Mouse (Mus musculus): ENCODE data around the gene Nfx1. TPM values are rescaled to one million over a fixed set of nuclear protein-coding genes. Genes with fewer than 3 reads are reported as not detected.

Gene Nfx1
- polyA plus RNA-seq, 1 experiment from 2014 or later: 99.6 TPM

GRCm38 (mm10) chr4:40938793-40939192 is 31.9 kb upstream of the Nfx1 start:
- WGBS: 93% methylated on average over 5 of the region's 5 CpGs
- Histone ChIP-seq H3K9me3 (ENCODE audit: control insufficient read depth, low read length) (no peaks in the 10 kb centered on the region), H3K4me3 (ENCODE audit: low read depth, low read length) (no peak overlapping the region), H3K9ac (ENCODE audit: low read length) (no peak overlapping the region), H3K27ac (replicated peaks; ENCODE audit: low read depth, low read length) (no peak overlapping the region), H3K4me2 (ENCODE audit: low read depth, severe bottlenecking) (no peak overlapping the region), H3K36me3 (ENCODE audit: control insufficient read depth, insufficient read depth, low read length) (peaks cover 49% of the 10 kb centered on the region), H3K27me3 (ENCODE audit: control insufficient read depth, insufficient read depth, low read length) (no peaks in the 10 kb centered on the region), H3K4me1 (ENCODE audit: control insufficient read depth, insufficient read depth, low read length) (no peaks in the 10 kb centered on the region)
- DNase-seq (ENCODE audit: low spot score) (no peak), ATAC-seq (ENCODE audit: insufficient number of reproducible peaks, low FRiP score, low TSS enrichment, low read depth) (no peak)

- no peaks in the 10 kb centered on the region for H3K9me3 ChIP-seq (ENCODE audit: control insufficient read depth, low read length)
- H3K4me2 ChIP-seq (ENCODE audit: low read depth, severe bottlenecking): no peak overlapping the region
- 95% methylated on average over 5 of the region's 5 CpGs for WGBS
- no peak overlapping the region for H3K27ac ChIP-seq (replicated peaks; ENCODE audit: low read depth, low read length)
- H3K27me3 ChIP-seq (ENCODE audit: control insufficient read depth, insufficient read depth, low read length): no peaks in the 10 kb centered on the region
- H3K4me1 ChIP-seq (ENCODE audit: control insufficient read depth, insufficient read depth, low read length): peaks cover 7% of the 10 kb centered on the region; the same call in 1 of the 2 replicates
- DNase-seq (ENCODE audit: low spot score) (no peak), ATAC-seq (ENCODE audit: insufficient number of reproducible peaks, low FRiP score, low TSS enrichment, low read depth) (no peak)
- H3K4me3 ChIP-seq (ENCODE audit: low read depth, low read length): no peak overlapping the region
- no peak overlapping the region for H3K9ac ChIP-seq (ENCODE audit: low read length)
- H3K36me3 ChIP-seq (ENCODE audit: control insufficient read depth, insufficient read depth, low read length): peaks cover 33% of the 10 kb centered on the region
Measured at GRCm38 (mm10) chr4:40943651-40944050, 27.1 kb upstream of the Nfx1 start.

- H3K4me1 ChIP-seq (ENCODE audit: control insufficient read depth, insufficient read depth, low read length): peaks cover 7% of the 10 kb centered on the region; the same call in 1 of the 2 replicates
- no peak overlapping the region for H3K27ac ChIP-seq (replicated peaks; ENCODE audit: low read depth, low read length)
- H3K27me3 ChIP-seq (ENCODE audit: control insufficient read depth, insufficient read depth, low read length): no peaks in the 10 kb centered on the region
- no peak overlapping the region; the same call in 1 of the 2 replicates for H3K9ac ChIP-seq (ENCODE audit: low read length)
- peaks cover 9% of the 10 kb centered on the region; the same call in 1 of the 2 replicates for H3K36me3 ChIP-seq (ENCODE audit: control insufficient read depth, insufficient read depth, low read length)
- peak overlapping the region; percentile 55 for H3K4me2 ChIP-seq (ENCODE audit: low read depth, severe bottlenecking)
- ATAC-seq (ENCODE audit: insufficient number of reproducible peaks, low FRiP score, low TSS enrichment, low read depth) (no peak), DNase-seq (ENCODE audit: low spot score) (no peak)
- no peaks in the 10 kb centered on the region for H3K9me3 ChIP-seq (ENCODE audit: control insufficient read depth, low read length)
- 88% methylated on average over 7 of the region's 7 CpGs for WGBS
- peak overlapping the region; percentile 81 for H3K4me3 ChIP-seq (ENCODE audit: low read depth, low read length)
Measured at GRCm38 (mm10) chr4:40946516-40947121, 24.1 kb upstream of the Nfx1 start.

DNA sequence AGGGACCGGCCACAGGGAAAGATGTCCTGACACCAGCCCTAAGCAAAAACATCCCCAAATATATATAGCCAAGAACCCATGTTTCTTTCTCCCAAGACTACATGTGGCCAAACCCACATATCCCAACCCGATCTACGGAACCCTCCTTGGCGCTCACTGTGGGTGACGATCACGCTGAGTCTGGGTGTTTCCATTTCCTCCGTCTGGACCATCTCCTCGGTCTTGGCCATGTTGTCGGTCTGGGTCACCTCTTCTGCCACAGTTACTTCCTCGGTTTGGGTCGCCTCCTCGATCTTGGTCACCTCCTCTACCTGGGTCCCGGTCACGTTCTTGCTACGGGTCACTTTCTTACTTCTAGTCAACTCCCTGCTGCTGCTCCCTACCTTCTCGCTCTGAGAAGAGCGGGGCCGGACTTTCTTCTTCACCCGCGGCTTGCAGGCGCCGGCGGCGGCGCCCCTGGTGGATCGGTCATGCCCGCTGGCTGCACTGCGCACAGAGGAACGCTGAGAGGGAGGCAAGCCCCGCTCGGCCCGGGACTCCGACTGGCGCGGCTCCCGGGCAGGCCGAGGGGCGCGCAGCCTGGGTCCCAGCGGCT is 23.0 kb upstream of the Nfx1 start:
- Histone ChIP-seq H3K9ac (ENCODE audit: low read length) (peak overlapping the region; percentile 89), H3K9me3 (ENCODE audit: control insufficient read depth, low read length) (no peaks in the 10 kb centered on the region), H3K4me2 (ENCODE audit: low read depth, severe bottlenecking) (peak overlapping the region; percentile 55), H3K36me3 (ENCODE audit: control insufficient read depth, insufficient read depth, low read length) (peaks cover 3% of the 10 kb centered on the region; the same call in 1 of the 2 replicates), H3K4me1 (ENCODE audit: control insufficient read depth, insufficient read depth, low read length) (peaks cover 7% of the 10 kb centered on the region; the same call in 1 of the 2 replicates), H3K27me3 (ENCODE audit: control insufficient read depth, insufficient read depth, low read length) (no peaks in the 10 kb centered on the region), H3K27ac (replicated peaks; ENCODE audit: low read depth, low read length) (peak overlapping the region; percentile 32; the same call in 1 of the 2 replicates), H3K4me3 (ENCODE audit: low read depth, low read length) (peak overlapping the region; percentile 81)
- under 1% methylated on average over 40 of the region's 40 CpGs for WGBS
- DNase-seq (ENCODE audit: low spot score) (no peak), ATAC-seq (ENCODE audit: insufficient number of reproducible peaks, low FRiP score, low TSS enrichment, low read depth) (peak; percentile 73)

- ATAC-seq (ENCODE audit: insufficient number of reproducible peaks, low FRiP score, low TSS enrichment, low read depth) (peak; percentile 98), DNase-seq (ENCODE audit: low spot score) (peak; percentile 99)
- under 1% methylated on average over 42 of the region's 50 CpGs for WGBS
- H3K4me3 ChIP-seq (ENCODE audit: low read depth, low read length): peak within 1 kb of the TSS; percentile 81
- H3K9ac ChIP-seq (ENCODE audit: low read length): peak within 1 kb of the TSS; percentile 89
- H3K27ac ChIP-seq (replicated peaks; ENCODE audit: low read depth, low read length): peak within 1 kb of the TSS; percentile 32; the same call in 1 of the 2 replicates
- peaks cover 7% of the 10 kb centered on the region; the same call in 1 of the 2 replicates for H3K4me1 ChIP-seq (ENCODE audit: control insufficient read depth, insufficient read depth, low read length)
- no peaks in the 10 kb centered on the region; the same call in 1 of the 2 replicates for H3K36me3 ChIP-seq (ENCODE audit: control insufficient read depth, insufficient read depth, low read length)
- H3K9me3 ChIP-seq (ENCODE audit: control insufficient read depth, low read length): no peaks in the 10 kb centered on the region
- H3K27me3 ChIP-seq (ENCODE audit: control insufficient read depth, insufficient read depth, low read length): no peaks in the 10 kb centered on the region
- peak within 1 kb of the TSS; percentile 67 for H3K4me2 ChIP-seq (ENCODE audit: low read depth, severe bottlenecking)
Measured at GRCm38 (mm10) chr4:40948160-40948708, 22.5 kb upstream of the Nfx1 start, which contains the start of the genes Bag1 and Chmp5. Gene Bag1 (minus strand): TSS chr4:40948294. Gene Chmp5 (plus strand): TSS chr4:40948407.

DNA sequence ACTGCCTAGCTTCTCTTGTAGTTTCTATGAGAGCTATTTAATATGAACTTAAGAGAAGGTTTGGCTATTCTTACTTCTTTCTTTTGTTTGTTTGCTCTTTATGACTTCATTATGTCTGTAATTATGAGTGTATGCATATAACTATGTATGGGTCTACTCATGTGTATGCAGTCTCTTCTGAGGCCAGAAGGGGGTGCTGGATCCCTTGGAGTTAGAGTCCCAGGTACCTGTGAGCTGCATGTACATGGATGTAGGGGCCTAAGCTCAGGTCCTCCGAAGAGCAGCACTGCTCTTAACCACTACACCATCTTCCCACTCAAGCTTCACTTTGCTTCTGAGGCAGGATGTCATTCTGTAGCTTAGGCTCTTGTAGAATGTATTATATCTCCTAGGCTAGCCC is 17.2 kb upstream of the Nfx1 start:
- no peak overlapping the region for H3K4me3 ChIP-seq (ENCODE audit: low read depth, low read length)
- H3K36me3 ChIP-seq (ENCODE audit: control insufficient read depth, insufficient read depth, low read length): peaks cover 17% of the 10 kb centered on the region; the same call in 1 of the 2 replicates
- H3K9ac ChIP-seq (ENCODE audit: low read length): no peak overlapping the region
- H3K9me3 ChIP-seq (ENCODE audit: control insufficient read depth, low read length): no peaks in the 10 kb centered on the region
- no peak overlapping the region for H3K4me2 ChIP-seq (ENCODE audit: low read depth, severe bottlenecking)
- no peak for ATAC-seq (ENCODE audit: insufficient number of reproducible peaks, low FRiP score, low TSS enrichment, low read depth)
- H3K27ac ChIP-seq (replicated peaks; ENCODE audit: low read depth, low read length): no peak overlapping the region
- 96% methylated on average over 1 of the region's 1 CpGs for WGBS
- DNase-seq (ENCODE audit: low spot score): no peak
- no peaks in the 10 kb centered on the region for H3K27me3 ChIP-seq (ENCODE audit: control insufficient read depth, insufficient read depth, low read length)
- H3K4me1 ChIP-seq (ENCODE audit: control insufficient read depth, insufficient read depth, low read length): no peaks in the 10 kb centered on the region

- Histone ChIP-seq H3K9me3 (ENCODE audit: control insufficient read depth, low read length) (no peaks in the 10 kb centered on the region; the same call in 1 of the 2 replicates), H3K4me2 (ENCODE audit: low read depth, severe bottlenecking) (no peak overlapping the region), H3K27ac (replicated peaks; ENCODE audit: low read depth, low read length) (no peak overlapping the region), H3K36me3 (ENCODE audit: control insufficient read depth, insufficient read depth, low read length) (peaks cover 30% of the 10 kb centered on the region; the same call in 1 of the 2 replicates), H3K27me3 (ENCODE audit: control insufficient read depth, insufficient read depth, low read length) (no peaks in the 10 kb centered on the region), H3K9ac (ENCODE audit: low read length) (no peak overlapping the region), H3K4me3 (ENCODE audit: low read depth, low read length) (no peak overlapping the region), H3K4me1 (ENCODE audit: control insufficient read depth, insufficient read depth, low read length) (no peaks in the 10 kb centered on the region)
- DNase-seq (ENCODE audit: low spot score) (no peak), ATAC-seq (ENCODE audit: insufficient number of reproducible peaks, low FRiP score, low TSS enrichment, low read depth) (no peak)
- 93% methylated on average over 6 of the region's 6 CpGs for WGBS
Measured at GRCm38 (mm10) chr4:40955942-40956341, 14.8 kb upstream of the Nfx1 start.

DNA sequence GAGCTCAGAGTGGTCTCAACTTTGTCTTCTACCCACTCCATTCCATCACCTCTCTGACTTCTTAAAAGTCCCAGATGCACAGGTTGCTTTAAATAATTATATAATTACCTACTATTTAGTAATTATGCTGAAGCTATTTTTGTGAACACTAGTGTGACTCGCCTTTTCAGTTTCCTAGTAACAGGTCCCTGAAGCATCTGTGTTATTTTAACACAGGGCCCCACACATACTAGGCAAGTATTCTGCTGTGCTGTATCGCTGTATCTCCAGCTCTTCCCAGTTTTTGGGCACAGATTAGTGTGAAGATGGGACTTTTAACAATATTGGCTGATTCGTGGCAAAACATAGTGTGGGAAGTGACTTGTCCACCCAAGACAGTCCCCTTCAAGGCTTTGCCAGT is 7.2 kb upstream of the Nfx1 start:
- 91% methylated on average over 3 of the region's 3 CpGs for WGBS
- Histone ChIP-seq H3K4me3 (ENCODE audit: low read depth, low read length) (no peak overlapping the region), H3K4me2 (ENCODE audit: low read depth, severe bottlenecking) (no peak overlapping the region), H3K9ac (ENCODE audit: low read length) (no peak overlapping the region), H3K4me1 (ENCODE audit: control insufficient read depth, insufficient read depth, low read length) (no peaks in the 10 kb centered on the region), H3K36me3 (ENCODE audit: control insufficient read depth, insufficient read depth, low read length) (peaks cover 20% of the 10 kb centered on the region; the same call in 1 of the 2 replicates), H3K9me3 (ENCODE audit: control insufficient read depth, low read length) (no peaks in the 10 kb centered on the region; the same call in 1 of the 2 replicates), H3K27me3 (ENCODE audit: control insufficient read depth, insufficient read depth, low read length) (no peaks in the 10 kb centered on the region), H3K27ac (replicated peaks; ENCODE audit: low read depth, low read length) (no peak overlapping the region)
- no peak for DNase-seq (ENCODE audit: low spot score)
- no peak for ATAC-seq (ENCODE audit: insufficient number of reproducible peaks, low FRiP score, low TSS enrichment, low read depth)

Data from limb, embryonic 11.5 days (tissue).